Mouse (Mus musculus): ENCODE data around the gene Chst5. TPM values are rescaled to one million over a fixed set of nuclear protein-coding genes. Genes with fewer than 3 reads are reported as not detected.

The Chst5 gene
- polyA plus RNA-seq, 1 experiment = 1.5 TPM

DNA sequence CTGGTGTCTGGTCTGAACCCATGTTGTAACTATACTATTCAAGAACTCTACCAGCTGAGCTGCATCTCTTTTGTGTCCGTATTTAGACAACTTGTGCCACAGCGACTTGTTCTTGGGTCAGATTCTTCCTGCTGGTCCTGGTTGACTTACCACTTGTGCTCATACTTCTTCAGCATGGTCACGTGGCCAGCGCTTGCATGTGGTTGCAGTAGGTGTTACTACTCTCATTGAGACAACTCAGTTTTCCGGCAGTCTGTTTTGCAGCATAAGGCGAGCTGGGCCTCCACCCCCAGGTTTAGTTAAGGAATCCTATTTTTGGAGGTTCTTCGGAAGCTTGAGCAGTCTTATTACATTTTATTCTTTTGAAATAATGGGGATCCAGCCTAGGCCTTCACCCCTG, 41.1 kb upstream of the Chst5 start:
- TF ChIP-seq CTCF (IDR thresholded peaks at IDR 0.05; ENCODE audit: low read depth, low read length) (no peak), POLR2A (IDR thresholded peaks at IDR 0.05; ENCODE audit: insufficient read depth, low read length) (no peak), EP300 (IDR thresholded peaks at IDR 0.05; ENCODE audit: insufficient read depth, low read depth, low read length) (no peak)
- Histone ChIP-seq H3K9me3 (replicated peaks; ENCODE audit: control insufficient read depth, insufficient read depth, low read length, poor library complexity, severe bottlenecking) (no peaks in the 10 kb centered on the region), H3K27ac (ENCODE audit: insufficient read depth, low read length) (no peak overlapping the region), H3K36me3 (ENCODE audit: control insufficient read depth, insufficient read depth, low read length, poor library complexity, severe bottlenecking) (peaks cover 48% of the 10 kb centered on the region), H3K4me3 (ENCODE audit: low read depth, low read length) (no peak overlapping the region), H3K9ac (ENCODE audit: low read depth, poor library complexity, severe bottlenecking) (no peak overlapping the region), H3K27me3 (ENCODE audit: control insufficient read depth, insufficient read depth, low read length, poor library complexity, severe bottlenecking) (no peaks in the 10 kb centered on the region), H3K4me1 (ENCODE audit: control insufficient read depth, insufficient read depth, low read length) (no peaks in the 10 kb centered on the region)

- Histone ChIP-seq H3K4me1 (ENCODE audit: control insufficient read depth, insufficient read depth, low read length) (no peaks in the 10 kb centered on the region), H3K27ac (ENCODE audit: insufficient read depth, low read length) (no peak overlapping the region), H3K4me3 (ENCODE audit: low read depth, low read length) (no peak overlapping the region), H3K36me3 (ENCODE audit: control insufficient read depth, insufficient read depth, low read length, poor library complexity, severe bottlenecking) (peaks cover 50% of the 10 kb centered on the region), H3K9me3 (replicated peaks; ENCODE audit: control insufficient read depth, insufficient read depth, low read length, poor library complexity, severe bottlenecking) (no peaks in the 10 kb centered on the region), H3K9ac (ENCODE audit: low read depth, poor library complexity, severe bottlenecking) (no peak overlapping the region), H3K27me3 (ENCODE audit: control insufficient read depth, insufficient read depth, low read length, poor library complexity, severe bottlenecking) (no peaks in the 10 kb centered on the region)
- no peak for TF ChIP-seq POLR2A (IDR thresholded peaks at IDR 0.05; ENCODE audit: insufficient read depth, low read length)
- no peak for TF ChIP-seq EP300 (IDR thresholded peaks at IDR 0.05; ENCODE audit: insufficient read depth, low read depth, low read length)
- TF ChIP-seq CTCF (IDR thresholded peaks at IDR 0.05; ENCODE audit: low read depth, low read length) = no peak
Observed at GRCm38 (mm10) chr8:111950846-111951245, 40.6 kb upstream of the Chst5 start.

DNA sequence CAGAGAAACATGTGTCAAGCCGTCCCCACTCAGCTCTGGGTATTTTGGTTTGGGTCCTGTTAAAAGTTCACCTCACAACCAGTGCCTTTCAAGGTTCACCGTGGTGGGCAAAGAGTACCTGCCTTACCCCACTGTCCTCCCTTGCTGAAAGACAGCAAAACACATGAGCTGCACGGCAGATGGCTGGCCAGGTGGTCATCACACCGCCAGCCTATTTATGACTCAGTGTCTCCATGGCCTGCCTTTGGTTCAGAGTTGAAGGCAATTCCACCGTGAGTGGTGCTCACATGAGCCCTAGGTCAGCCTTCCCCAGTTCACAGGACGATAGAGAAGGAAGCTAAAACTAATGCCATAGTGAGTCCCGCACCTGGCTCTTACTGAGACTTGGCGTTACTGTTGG, 37.7 kb upstream of the Chst5 start:
- no peaks in the 10 kb centered on the region for H3K9me3 ChIP-seq (replicated peaks; ENCODE audit: control insufficient read depth, insufficient read depth, low read length, poor library complexity, severe bottlenecking)
- H3K4me3 ChIP-seq (ENCODE audit: low read depth, low read length) = no peak overlapping the region
- H3K9ac ChIP-seq (ENCODE audit: low read depth, poor library complexity, severe bottlenecking) = no peak overlapping the region
- H3K4me1 ChIP-seq (ENCODE audit: control insufficient read depth, insufficient read depth, low read length) = no peaks in the 10 kb centered on the region
- H3K27ac ChIP-seq (ENCODE audit: insufficient read depth, low read length) = no peak overlapping the region
- peaks cover 37% of the 10 kb centered on the region for H3K36me3 ChIP-seq (ENCODE audit: control insufficient read depth, insufficient read depth, low read length, poor library complexity, severe bottlenecking)
- TF ChIP-seq EP300 (IDR thresholded peaks at IDR 0.05; ENCODE audit: insufficient read depth, low read depth, low read length) = no peak
- no peak for TF ChIP-seq POLR2A (IDR thresholded peaks at IDR 0.05; ENCODE audit: insufficient read depth, low read length)
- TF ChIP-seq CTCF (IDR thresholded peaks at IDR 0.05; ENCODE audit: low read depth, low read length) = no peak
- H3K27me3 ChIP-seq (ENCODE audit: control insufficient read depth, insufficient read depth, low read length, poor library complexity, severe bottlenecking) = no peaks in the 10 kb centered on the region

- H3K36me3 ChIP-seq (ENCODE audit: control insufficient read depth, insufficient read depth, low read length, poor library complexity, severe bottlenecking) = peaks cover 34% of the 10 kb centered on the region
- H3K9me3 ChIP-seq (replicated peaks; ENCODE audit: control insufficient read depth, insufficient read depth, low read length, poor library complexity, severe bottlenecking) = no peaks in the 10 kb centered on the region
- 0 out of 2 replicates have a peak overlapping the region, but pooled peaks have one; percentile 1 for H3K27ac ChIP-seq (ENCODE audit: insufficient read depth, low read length)
- H3K9ac ChIP-seq (ENCODE audit: low read depth, poor library complexity, severe bottlenecking) = no peak overlapping the region
- H3K4me1 ChIP-seq (ENCODE audit: control insufficient read depth, insufficient read depth, low read length) = no peaks in the 10 kb centered on the region
- no peaks in the 10 kb centered on the region for H3K27me3 ChIP-seq (ENCODE audit: control insufficient read depth, insufficient read depth, low read length, poor library complexity, severe bottlenecking)
- TF ChIP-seq CTCF (IDR thresholded peaks at IDR 0.05; ENCODE audit: low read depth, low read length) = no peak
- no peak for TF ChIP-seq POLR2A (IDR thresholded peaks at IDR 0.05; ENCODE audit: insufficient read depth, low read length)
- no peak for TF ChIP-seq EP300 (IDR thresholded peaks at IDR 0.05; ENCODE audit: insufficient read depth, low read depth, low read length)
- no peak overlapping the region for H3K4me3 ChIP-seq (ENCODE audit: low read depth, low read length)
Observed at GRCm38 (mm10) chr8:111947144-111947543, 36.9 kb upstream of the Chst5 start.

DNA sequence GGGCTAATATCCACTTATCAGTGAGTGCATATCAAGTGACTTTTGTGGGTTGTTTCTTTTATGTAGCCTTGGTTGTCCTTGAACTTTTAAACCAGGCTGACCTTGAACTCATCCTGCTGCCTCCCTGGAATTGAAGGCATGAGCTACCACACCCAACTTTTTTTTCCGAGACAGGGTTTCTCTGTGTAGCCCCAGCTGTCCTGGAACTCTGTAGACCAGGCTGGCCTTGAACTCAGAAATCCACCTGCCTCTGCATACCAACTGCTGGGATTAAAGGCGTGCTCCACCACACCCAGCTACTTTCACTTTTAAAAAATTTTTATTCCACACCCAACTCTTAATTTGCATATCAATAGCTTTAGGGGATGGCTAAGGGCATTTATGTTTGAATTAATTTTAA, 33.3 kb upstream of the Chst5 start:
- Histone ChIP-seq H3K36me3 (ENCODE audit: control insufficient read depth, insufficient read depth, low read length, poor library complexity, severe bottlenecking) (peaks cover 18% of the 10 kb centered on the region), H3K4me3 (ENCODE audit: low read depth, low read length) (no peak overlapping the region), H3K9me3 (replicated peaks; ENCODE audit: control insufficient read depth, insufficient read depth, low read length, poor library complexity, severe bottlenecking) (no peaks in the 10 kb centered on the region), H3K4me1 (ENCODE audit: control insufficient read depth, insufficient read depth, low read length) (no peaks in the 10 kb centered on the region), H3K27ac (ENCODE audit: insufficient read depth, low read length) (no peak overlapping the region), H3K27me3 (ENCODE audit: control insufficient read depth, insufficient read depth, low read length, poor library complexity, severe bottlenecking) (no peaks in the 10 kb centered on the region), H3K9ac (ENCODE audit: low read depth, poor library complexity, severe bottlenecking) (no peak overlapping the region)
- TF ChIP-seq POLR2A (IDR thresholded peaks at IDR 0.05; ENCODE audit: insufficient read depth, low read length) (no peak), EP300 (IDR thresholded peaks at IDR 0.05; ENCODE audit: insufficient read depth, low read depth, low read length) (peak; percentile 70; the same call in 1 of the 2 replicates)

DNA sequence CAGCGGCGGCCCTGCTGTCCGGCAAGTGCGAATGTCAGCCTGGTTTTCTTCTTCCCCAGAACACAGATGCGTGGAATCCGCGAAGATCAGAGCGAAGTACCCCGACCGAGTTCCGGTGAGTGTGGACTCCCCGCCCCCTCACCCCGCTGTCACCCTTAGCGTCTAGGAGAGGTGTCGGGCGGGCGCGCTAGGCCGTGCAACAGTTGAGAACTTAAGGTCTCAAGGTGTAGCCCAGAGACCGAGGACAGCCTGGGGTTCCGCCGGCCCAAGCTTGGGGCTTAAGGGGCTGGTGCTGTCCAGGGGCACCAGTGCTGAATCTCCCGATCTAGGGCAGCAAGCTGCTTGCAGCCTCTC, 30.8 kb upstream of the Chst5 start:
- no peaks in the 10 kb centered on the region for H3K27me3 ChIP-seq (ENCODE audit: control insufficient read depth, insufficient read depth, low read length, poor library complexity, severe bottlenecking)
- no peaks in the 10 kb centered on the region for H3K4me1 ChIP-seq (ENCODE audit: control insufficient read depth, insufficient read depth, low read length)
- H3K9me3 ChIP-seq (replicated peaks; ENCODE audit: control insufficient read depth, insufficient read depth, low read length, poor library complexity, severe bottlenecking) = no peaks in the 10 kb centered on the region
- H3K4me3 ChIP-seq (ENCODE audit: low read depth, low read length) = peak overlapping the region; percentile 90
- H3K9ac ChIP-seq (ENCODE audit: low read depth, poor library complexity, severe bottlenecking) = peak overlapping the region; percentile 81
- peaks cover 6% of the 10 kb centered on the region for H3K36me3 ChIP-seq (ENCODE audit: control insufficient read depth, insufficient read depth, low read length, poor library complexity, severe bottlenecking)
- no peak for TF ChIP-seq CTCF (IDR thresholded peaks at IDR 0.05; ENCODE audit: low read depth, low read length)
- TF ChIP-seq POLR2A (IDR thresholded peaks at IDR 0.05; ENCODE audit: insufficient read depth, low read length) = no peak
- TF ChIP-seq EP300 (IDR thresholded peaks at IDR 0.05; ENCODE audit: insufficient read depth, low read depth, low read length) = no peak
- no peak overlapping the region for H3K27ac ChIP-seq (ENCODE audit: insufficient read depth, low read length)
